Mouse (Mus musculus): Measurements from ENCODE around the gene Clpb.

DNA sequence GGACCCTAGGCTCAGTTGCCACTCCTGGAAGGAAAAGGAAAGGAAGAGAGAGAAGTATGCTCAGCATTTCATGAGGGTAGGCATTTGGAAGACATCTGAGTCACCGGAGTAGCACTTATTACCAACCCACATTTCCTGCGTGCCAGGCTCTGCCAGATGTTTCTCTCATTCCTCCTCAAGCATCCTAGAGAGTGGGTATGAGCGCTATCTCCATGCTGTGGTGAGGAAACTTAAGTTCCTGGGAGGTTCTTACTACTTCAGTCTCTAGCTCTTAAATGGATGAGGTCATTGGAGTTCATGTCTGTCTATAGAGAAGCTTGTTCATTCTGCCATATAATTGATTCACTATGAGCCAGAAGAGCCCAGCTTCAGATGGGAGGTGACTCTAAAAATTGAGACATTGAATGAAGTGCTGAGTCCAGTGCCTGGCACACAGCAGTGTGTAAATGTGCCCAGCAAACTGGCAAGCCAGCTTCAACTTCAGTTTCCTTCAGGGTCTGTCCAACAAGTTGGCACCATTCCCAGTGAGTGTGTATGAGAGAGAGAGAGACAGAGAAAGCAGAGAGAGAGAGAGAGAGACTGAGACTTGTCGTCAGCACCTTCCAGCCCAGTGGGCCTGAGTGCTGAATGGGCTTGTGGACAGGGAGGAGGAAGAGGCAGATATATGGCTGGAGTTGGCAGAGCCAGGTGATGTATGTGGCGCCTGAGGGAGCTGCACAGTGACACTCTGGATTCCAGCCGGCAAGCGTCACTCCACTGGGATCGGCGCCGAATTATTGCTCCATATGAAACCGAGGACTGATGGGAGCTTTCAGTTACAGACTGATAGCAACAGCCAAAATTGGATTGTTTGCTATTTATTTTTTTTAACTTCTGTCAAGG, 98.7 kb downstream of the Clpb start:
- no peak for TF ChIP-seq TAL1 (IDR thresholded peaks at IDR 0.05; ENCODE audit: low read length)
- TF ChIP-seq GATA1 (IDR thresholded peaks at IDR 0.05; ENCODE audit: low read length), result no peak
